Mouse (Mus musculus) midbrain, embryonic 13.5 days (tissue): Measurements from ENCODE around the gene Ip6k2. TPM values are rescaled to one million over a fixed set of nuclear protein-coding genes. Genes with fewer than 3 reads are reported as not detected.

Source experiments
- ATAC-seq: fragments of 200-750 bp; cut with Nextera tagmentation; 2 replicates; pipeline ENCODE4 v1.8.0; 2017; ENCODE audit warnings: mild to moderate bottlenecking, moderate TSS enrichment, moderate library complexity
- H3K27ac ChIP-seq: fragments of 300-500 bp; sonication (generic); 2 replicates; pipeline ENCODE4 v1.5.1; 2015; ENCODE audit warnings: inconsistent platforms, mild to moderate bottlenecking, moderate library complexity
- H3K27me3 ChIP-seq: fragments of 300-500 bp; sonication (generic); 2 replicates; pipeline ENCODE4 v1.6.1; 2015; ENCODE audit warnings: mild to moderate bottlenecking, inconsistent platforms
- H3K36me3 ChIP-seq: fragments of 300-500 bp; sonication (generic); 2 replicates; pipeline ENCODE4 v1.6.1; 2015; ENCODE audit warnings: mild to moderate bottlenecking, inconsistent platforms
- H3K4me1 ChIP-seq: fragments of 300-500 bp; sonication (generic); replicated peaks from 2 replicates; pipeline ENCODE4 v1.6.1; 2015; ENCODE audit warnings: inconsistent platforms
- H3K4me2 ChIP-seq: fragments of 300-500 bp; sonication (generic); replicated peaks from 2 replicates; pipeline ENCODE4 v1.6.1; 2015; ENCODE audit warnings: moderate library complexity, mild to moderate bottlenecking, inconsistent platforms
- H3K4me3 ChIP-seq: fragments of 300-500 bp; sonication (generic); replicated peaks from 2 replicates; pipeline ENCODE4 v1.5.1; 2015; ENCODE audit warnings: mild to moderate bottlenecking, inconsistent platforms
- H3K9ac ChIP-seq: fragments of 300-500 bp; sonication (generic); replicated peaks from 2 replicates; pipeline ENCODE4 v1.6.1; 2015; ENCODE audit warnings: mild to moderate bottlenecking, inconsistent platforms
- H3K9me3 ChIP-seq: fragments of 300-500 bp; sonication (generic); 2 replicates; pipeline ENCODE4 v1.6.1; 2016; ENCODE audit warnings: mild to moderate bottlenecking, inconsistent platforms
- WGBS: fragments of 180-500 bp; shearing (Covaris S2); methylation state at CpG from one replicate; pipeline ENCODE4 v1.1.7; 2015; 5-methylcytosine and 5-hydroxymethylcytosine counted together
- polyA plus RNA-seq: library from polyadenylated mRNA; unstranded; fragments of >200 nt; fragmentation: Nextera tagmentation; extraction: Ambion mirVana; gene quantifications from 2 replicates; pipeline ENCODE4 v1.2.1, GENCODE M21; 2015

The Ip6k2 gene
- polyA plus RNA-seq, 1 experiment from 2014 or later: 217 TPM

DNA sequence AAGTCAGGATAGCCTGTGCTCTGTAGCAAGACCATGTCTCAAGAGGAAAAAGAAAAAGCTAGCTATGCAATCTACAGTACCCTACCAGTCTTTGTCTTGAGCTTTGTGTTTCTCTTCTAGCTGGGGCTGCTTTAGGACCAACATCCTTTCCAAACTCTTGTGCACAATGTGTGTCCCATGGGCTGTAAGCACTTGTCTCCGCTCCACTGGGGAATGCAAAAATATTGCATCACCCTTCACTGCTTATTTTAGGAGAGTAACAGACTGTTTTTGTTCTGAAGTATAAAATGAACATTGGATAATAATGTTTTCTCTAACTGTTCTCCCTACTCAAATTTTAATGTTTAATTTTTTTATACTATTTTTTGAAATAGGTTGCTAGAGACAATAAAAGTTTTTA, 2.9 kb downstream of the Ip6k2 start:
- Histone ChIP-seq H3K4me2 (peak overlapping the region; percentile 91), H3K4me1 (peaks cover 80% of the 10 kb centered on the region), H3K36me3 (no peaks in the 10 kb centered on the region; the same call in 1 of the 2 replicates), H3K27me3 (no peaks in the 10 kb centered on the region), H3K4me3 (peak overlapping the region; percentile 90), H3K27ac (no peak overlapping the region), H3K9ac (peak overlapping the region; percentile 98), H3K9me3 (no peaks in the 10 kb centered on the region)
- ATAC-seq: no peak
- 82% methylated on average over 1 of the region's 1 CpGs for WGBS

DNA sequence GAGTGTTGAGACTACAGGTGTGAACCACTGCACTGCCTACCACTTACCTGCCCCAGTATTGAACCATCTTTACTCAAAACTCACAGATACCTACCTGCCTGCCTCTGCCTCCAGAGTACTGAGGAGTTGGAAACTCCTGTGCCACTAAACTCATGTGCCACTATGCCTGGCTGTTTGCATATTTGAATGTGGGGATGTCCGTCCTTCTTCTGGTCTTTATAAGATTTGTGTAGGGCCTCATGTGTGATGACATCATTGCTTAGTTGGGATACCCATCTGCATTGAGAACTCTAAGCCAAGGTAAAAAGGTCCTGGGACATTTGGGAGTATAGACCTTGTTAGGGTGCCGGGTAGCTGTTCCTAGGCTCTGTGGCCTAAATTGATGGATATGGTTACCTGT, 3.5 kb downstream of the Ip6k2 start:
- Histone ChIP-seq H3K27ac (no peak overlapping the region), H3K4me3 (peak overlapping the region; percentile 16), H3K4me1 (peaks cover 82% of the 10 kb centered on the region), H3K9ac (no peak overlapping the region), H3K4me2 (peak overlapping the region; percentile 91), H3K36me3 (no peaks in the 10 kb centered on the region; the same call in 1 of the 2 replicates), H3K27me3 (no peaks in the 10 kb centered on the region), H3K9me3 (no peaks in the 10 kb centered on the region)
- ATAC-seq: no peak
- 91% methylated on average over 2 of the region's 2 CpGs for WGBS

DNA sequence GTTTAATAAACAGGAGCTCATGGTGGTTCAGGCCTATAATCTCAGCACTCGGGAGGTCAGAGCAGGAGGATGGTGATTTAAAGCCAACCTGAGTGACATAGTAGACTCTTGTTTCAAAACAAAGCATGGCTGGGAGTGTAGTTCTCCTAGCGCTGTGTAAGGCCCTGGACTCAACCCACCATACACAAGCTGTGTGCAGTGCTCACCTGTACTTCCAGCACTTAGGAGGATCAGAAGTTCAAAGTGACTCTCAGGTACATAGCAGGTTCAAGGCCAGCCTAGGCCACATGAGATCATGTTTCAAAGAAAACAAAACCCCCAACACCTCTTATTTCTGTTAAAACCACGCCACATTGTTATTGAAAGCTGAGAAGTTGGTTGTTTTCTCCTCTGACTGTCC, 5.1 kb downstream of the Ip6k2 start:
- no peak overlapping the region for H3K4me3 ChIP-seq
- no peaks in the 10 kb centered on the region for H3K9me3 ChIP-seq
- peaks cover 87% of the 10 kb centered on the region for H3K4me1 ChIP-seq
- ATAC-seq: no peak
- no peaks in the 10 kb centered on the region for H3K27me3 ChIP-seq
- H3K9ac ChIP-seq: no peak overlapping the region
- no peaks in the 10 kb centered on the region; the same call in 1 of the 2 replicates for H3K36me3 ChIP-seq
- WGBS: 81% methylated on average over 3 of the region's 3 CpGs
- no peak overlapping the region for H3K27ac ChIP-seq
- H3K4me2 ChIP-seq: peak overlapping the region; percentile 91

DNA sequence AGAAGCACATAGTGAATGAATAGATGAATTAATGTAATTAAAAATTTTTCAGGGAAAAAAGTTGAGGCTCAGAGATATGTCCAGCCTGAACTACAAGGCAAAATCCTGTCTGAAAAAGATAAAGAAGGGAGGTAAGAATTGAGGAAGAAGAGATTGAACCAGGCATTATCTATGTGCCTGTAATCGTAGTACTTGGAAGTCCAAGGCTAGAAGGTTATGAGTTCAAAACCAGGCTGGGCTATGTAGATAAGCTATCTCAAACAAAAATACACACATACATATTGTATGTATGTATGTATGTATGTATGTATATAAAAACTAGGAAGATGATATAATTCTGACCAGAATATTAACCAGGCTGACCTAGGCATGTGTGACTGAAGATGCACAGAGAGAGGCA, 8.7 kb downstream of the Ip6k2 start:
- Histone ChIP-seq H3K4me2 (no peak overlapping the region), H3K4me3 (no peak overlapping the region), H3K4me1 (peaks cover 98% of the 10 kb centered on the region), H3K9me3 (no peaks in the 10 kb centered on the region), H3K27me3 (no peaks in the 10 kb centered on the region), H3K27ac (no peak overlapping the region), H3K36me3 (peaks cover 15% of the 10 kb centered on the region), H3K9ac (no peak overlapping the region)
- ATAC-seq: no peak
- 90% methylated on average over 1 of the region's 1 CpGs for WGBS

DNA sequence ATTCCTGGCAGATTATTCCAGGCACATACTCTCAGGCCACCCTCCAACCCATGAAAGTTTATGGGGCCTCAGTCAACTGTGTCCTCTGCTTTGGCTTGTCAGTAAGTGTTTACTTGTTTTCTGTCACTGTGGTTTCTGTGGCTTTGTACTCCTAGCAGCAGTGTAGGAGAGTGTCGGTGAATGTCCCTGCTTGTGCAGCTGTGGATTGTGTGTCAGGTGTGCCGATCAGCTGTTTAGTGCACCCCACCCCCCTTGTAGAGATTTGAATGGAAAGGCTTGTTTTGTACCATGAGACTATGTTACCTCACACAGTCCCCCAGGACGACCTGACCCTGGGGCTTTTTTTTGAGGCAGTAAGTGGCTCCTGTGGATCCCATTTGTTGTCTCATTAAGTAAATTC, 9.1 kb downstream of the Ip6k2 start:
- Histone ChIP-seq H3K36me3 (peaks cover 19% of the 10 kb centered on the region), H3K27ac (no peak overlapping the region), H3K9me3 (no peaks in the 10 kb centered on the region), H3K27me3 (no peaks in the 10 kb centered on the region), H3K9ac (no peak overlapping the region), H3K4me3 (no peak overlapping the region), H3K4me2 (no peak overlapping the region), H3K4me1 (peaks cover 97% of the 10 kb centered on the region)
- 52% methylated on average over 3 of the region's 3 CpGs for WGBS
- no peak for ATAC-seq

DNA sequence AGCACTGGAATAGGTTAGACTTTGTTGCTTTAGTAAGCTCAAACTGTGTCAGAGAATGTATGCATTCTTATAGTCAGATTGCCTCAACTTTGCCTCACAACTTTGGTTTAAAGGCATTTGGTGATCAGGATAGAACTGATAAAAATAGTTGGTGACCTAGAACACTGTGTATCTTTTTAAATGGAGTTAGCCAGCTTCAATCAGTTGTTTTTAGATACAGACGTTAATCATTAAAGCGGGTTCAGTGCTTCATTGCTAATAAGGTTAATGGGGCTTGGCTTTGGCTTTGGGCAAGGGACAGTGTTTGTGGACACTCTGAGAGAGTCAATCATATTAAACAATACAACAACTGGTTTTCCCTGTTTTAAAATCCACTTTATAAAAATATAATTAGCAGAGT, 11.7 kb downstream of the Ip6k2 start:
- Histone ChIP-seq H3K9ac (no peak overlapping the region), H3K27ac (no peak overlapping the region), H3K4me2 (no peak overlapping the region), H3K36me3 (peaks cover 43% of the 10 kb centered on the region), H3K27me3 (no peaks in the 10 kb centered on the region), H3K4me3 (no peak overlapping the region), H3K9me3 (no peaks in the 10 kb centered on the region), H3K4me1 (peaks cover 73% of the 10 kb centered on the region)
- ATAC-seq: no peak
- 76% methylated on average over 2 of the region's 2 CpGs for WGBS

DNA sequence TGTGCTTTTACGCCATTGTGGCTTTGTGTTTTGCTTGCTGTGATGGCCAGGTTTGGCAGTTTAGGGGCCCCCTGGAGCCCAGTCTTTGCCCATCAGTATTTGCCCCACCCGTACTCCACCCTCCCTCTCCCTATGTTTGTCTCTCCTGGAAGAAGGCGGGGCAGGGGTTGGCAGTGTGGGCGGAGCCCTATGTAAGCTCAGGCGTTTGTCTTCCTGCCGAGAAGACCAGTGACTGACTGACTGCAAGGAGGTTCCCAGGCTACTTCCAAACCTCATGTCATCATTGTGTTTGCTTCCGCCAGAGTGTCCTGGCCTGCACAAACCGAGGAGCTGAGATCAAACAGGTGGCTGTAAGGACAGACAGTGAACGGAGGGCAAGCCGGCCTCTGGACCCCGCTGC, 12.2 kb downstream of the Ip6k2 start:
- no peak overlapping the region for H3K27ac ChIP-seq
- no peak for ATAC-seq

DNA sequence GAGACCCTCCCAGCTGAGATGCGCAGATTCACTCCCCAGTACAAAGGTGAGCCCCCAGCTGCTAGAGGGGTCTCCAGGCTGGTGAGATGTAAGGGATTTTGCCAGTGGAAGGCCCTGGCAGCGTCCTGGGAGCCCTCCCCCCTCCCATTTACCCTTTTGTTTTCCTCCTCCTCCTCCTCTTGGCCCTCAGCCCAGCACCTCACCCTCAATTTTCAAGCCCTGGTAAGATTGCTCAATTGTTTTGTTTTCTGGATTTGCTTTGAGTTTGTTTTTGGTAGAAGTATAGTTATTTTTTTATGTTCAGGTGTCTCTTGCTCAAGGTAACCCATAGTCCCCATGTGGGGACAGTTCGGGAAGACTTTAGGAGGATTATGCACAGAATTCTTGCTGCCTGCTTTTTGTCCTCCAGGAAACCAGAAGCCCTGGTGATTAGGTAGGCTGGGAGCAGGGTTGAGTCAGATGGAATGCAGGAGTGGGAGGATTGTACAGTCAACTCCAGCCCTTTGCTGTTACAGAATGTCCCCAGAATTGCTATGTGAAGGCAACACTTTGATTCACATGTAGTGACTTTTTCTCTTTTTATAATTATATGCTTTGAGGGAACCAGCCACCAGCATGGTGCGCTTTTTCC, 12.9 kb downstream of the Ip6k2 start:
- 64% methylated on average over 4 of the region's 4 CpGs for WGBS
- ATAC-seq: 0 out of 2 replicates have a peak, but pooled peaks have one; percentile 41
- H3K4me3 ChIP-seq: no peak overlapping the region
- peak overlapping the region; percentile 36 for H3K9ac ChIP-seq
- peak overlapping the region; percentile 31; the same call in 1 of the 2 replicates for H3K4me2 ChIP-seq
- no peaks in the 10 kb centered on the region for H3K27me3 ChIP-seq
- H3K9me3 ChIP-seq: no peaks in the 10 kb centered on the region
- H3K4me1 ChIP-seq: peaks cover 61% of the 10 kb centered on the region
- H3K36me3 ChIP-seq: peaks cover 51% of the 10 kb centered on the region
- H3K27ac ChIP-seq: no peak overlapping the region

More for the DNA sequence above, 12.2 kb downstream of the Ip6k2 start:
- Histone ChIP-seq H3K9ac (peak overlapping the region; percentile 36), H3K4me3 (no peak overlapping the region), H3K9me3 (no peaks in the 10 kb centered on the region), H3K4me1 (peaks cover 69% of the 10 kb centered on the region), H3K36me3 (peaks cover 45% of the 10 kb centered on the region), H3K27me3 (no peaks in the 10 kb centered on the region), H3K4me2 (peak overlapping the region; percentile 31; the same call in 1 of the 2 replicates)
- 36% methylated on average over 11 of the region's 11 CpGs for WGBS

DNA sequence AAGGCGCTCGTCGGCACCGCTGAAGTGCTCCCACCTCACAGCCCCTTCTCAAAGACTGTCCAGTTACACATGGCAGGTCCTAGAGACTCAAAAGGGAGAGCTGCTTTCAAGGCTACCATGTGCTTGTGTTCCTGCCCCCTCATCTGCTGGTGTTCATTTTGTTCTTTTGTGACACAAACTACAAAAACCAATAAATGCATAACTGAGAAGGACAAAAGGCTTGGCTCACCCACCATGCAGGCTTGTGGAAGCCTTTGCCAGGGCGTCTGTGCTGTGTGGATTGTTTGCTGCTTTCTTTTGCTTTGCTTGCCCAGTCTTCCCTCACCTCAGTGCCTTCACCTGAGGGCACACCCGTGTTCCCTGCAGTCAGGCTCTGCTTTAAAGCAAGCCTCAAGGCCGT, 13.9 kb downstream of the Ip6k2 start:
- WGBS: 80% methylated on average over 7 of the region's 7 CpGs
- no peak overlapping the region for H3K4me2 ChIP-seq

DNA sequence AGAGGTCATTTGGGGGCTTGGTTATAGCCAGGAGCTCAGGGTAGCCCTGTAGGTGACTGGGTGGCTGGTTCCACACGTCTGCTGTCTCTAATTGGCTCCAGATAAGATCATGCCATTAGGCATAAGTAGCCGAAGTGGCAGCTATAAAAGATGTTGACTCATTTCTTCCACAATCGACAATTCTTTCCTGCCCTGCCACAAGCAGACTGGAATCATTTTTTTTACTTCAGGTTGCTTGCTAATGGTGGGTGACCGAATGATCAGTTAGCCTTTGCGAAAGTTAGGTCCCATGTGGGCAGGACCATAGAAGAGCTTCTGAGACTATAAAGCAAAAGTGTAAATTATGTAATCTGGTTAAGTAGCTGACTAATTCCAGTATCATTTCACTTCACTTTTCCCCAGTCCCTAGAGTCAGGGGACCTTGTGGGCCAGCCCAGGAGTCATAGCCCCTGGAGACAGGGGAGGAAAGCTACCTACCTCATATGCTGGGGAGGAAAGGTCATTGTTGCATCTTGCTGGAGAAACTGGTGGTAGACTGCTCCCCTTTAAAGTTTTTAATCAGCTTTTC, 15.0 kb downstream of the Ip6k2 start:
- Histone ChIP-seq H3K9me3 (no peaks in the 10 kb centered on the region), H3K36me3 (peaks cover 70% of the 10 kb centered on the region), H3K27ac (no peak overlapping the region), H3K27me3 (no peaks in the 10 kb centered on the region), H3K4me2 (no peak overlapping the region), H3K9ac (no peak overlapping the region), H3K4me3 (no peak overlapping the region), H3K4me1 (peaks cover 40% of the 10 kb centered on the region)
- 87% methylated on average over 5 of the region's 5 CpGs for WGBS
- no peak for ATAC-seq

More for the DNA sequence above, 13.9 kb downstream of the Ip6k2 start:
- Histone ChIP-seq H3K4me3 (no peak overlapping the region), H3K9me3 (no peaks in the 10 kb centered on the region), H3K36me3 (peaks cover 61% of the 10 kb centered on the region), H3K27me3 (no peaks in the 10 kb centered on the region), H3K9ac (no peak overlapping the region), H3K4me1 (peaks cover 51% of the 10 kb centered on the region), H3K27ac (no peak overlapping the region)
- ATAC-seq: no peak

DNA sequence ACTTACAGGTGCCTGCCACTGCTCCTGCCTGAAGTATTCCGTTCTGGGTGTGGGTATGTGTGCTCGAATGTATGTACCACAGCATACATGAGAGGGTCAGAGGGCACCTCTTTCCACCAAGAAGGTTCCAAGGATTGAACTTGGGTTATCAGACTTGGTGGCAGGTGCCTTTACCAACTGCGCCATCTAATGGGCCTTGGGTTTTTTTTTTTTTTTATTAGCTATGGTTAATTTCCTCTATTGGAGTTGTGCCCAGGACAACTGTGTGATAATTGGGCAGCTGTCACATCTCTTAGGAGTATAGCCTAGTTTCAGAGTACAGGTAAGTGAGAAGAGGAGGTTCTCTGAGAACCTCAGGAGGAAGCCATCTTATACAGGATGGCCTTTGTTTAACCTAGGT, 16.0 kb downstream of the Ip6k2 start:
- no peak for ATAC-seq
- Histone ChIP-seq H3K9ac (no peak overlapping the region), H3K4me2 (no peak overlapping the region), H3K27me3 (no peaks in the 10 kb centered on the region), H3K27ac (no peak overlapping the region), H3K36me3 (peaks cover 79% of the 10 kb centered on the region), H3K9me3 (no peaks in the 10 kb centered on the region), H3K4me1 (peaks cover 30% of the 10 kb centered on the region), H3K4me3 (no peak overlapping the region)
- 96% methylated on average over 3 of the region's 3 CpGs for WGBS

DNA sequence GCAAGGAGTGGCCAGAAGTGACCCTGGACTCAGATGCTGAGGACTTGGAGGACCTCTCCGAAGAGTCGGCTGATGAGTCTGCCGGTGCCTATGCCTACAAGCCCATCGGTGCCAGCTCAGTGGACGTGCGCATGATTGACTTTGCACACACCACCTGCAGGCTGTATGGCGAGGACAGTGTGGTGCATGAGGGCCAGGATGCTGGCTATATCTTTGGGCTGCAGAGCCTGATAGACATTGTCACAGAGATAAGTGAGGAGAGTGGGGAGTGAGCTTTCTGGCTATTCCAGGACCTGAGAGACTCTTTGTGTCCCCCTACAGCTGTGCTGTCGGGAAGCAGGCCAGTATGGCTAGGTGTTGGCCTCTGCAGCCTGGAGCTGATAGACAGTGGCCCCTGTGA, 22.2 kb downstream of the Ip6k2 start:
- H3K4me1 ChIP-seq: peaks cover 15% of the 10 kb centered on the region
- H3K27me3 ChIP-seq: no peaks in the 10 kb centered on the region
- no peak overlapping the region for H3K9ac ChIP-seq
- H3K36me3 ChIP-seq: peaks cover 63% of the 10 kb centered on the region
- H3K27ac ChIP-seq: no peak overlapping the region
- no peak overlapping the region for H3K4me3 ChIP-seq
- H3K4me2 ChIP-seq: no peak overlapping the region
- H3K9me3 ChIP-seq: no peaks in the 10 kb centered on the region
- no peak for ATAC-seq
- 90% methylated on average over 8 of the region's 8 CpGs for WGBS

DNA sequence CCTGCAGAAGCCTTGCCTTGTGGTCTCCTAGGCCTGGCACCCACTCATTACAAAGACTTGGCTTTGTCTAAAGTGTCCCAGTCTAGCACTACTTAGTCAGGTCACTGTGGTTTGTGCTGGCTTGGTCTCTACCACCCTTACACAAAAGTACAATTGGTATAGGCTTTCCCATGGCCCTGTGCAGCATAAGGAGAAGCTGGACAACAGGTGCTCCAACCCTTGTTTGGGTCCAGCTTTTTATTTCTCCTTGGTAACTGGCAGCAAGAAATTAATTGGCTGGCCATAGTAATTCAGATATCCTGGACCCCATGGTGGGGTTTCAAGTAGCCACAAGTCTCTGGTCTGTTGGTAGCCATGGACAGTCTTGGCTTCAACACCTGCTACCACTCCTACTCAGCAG, 22.8 kb downstream of the Ip6k2 start:
- H3K4me2 ChIP-seq: no peak overlapping the region
- H3K9ac ChIP-seq: no peak overlapping the region
- H3K27ac ChIP-seq: no peak overlapping the region
- no peak for ATAC-seq
- H3K36me3 ChIP-seq: peaks cover 64% of the 10 kb centered on the region
- peaks cover 15% of the 10 kb centered on the region for H3K4me1 ChIP-seq
- no peaks in the 10 kb centered on the region for H3K27me3 ChIP-seq
- H3K4me3 ChIP-seq: no peak overlapping the region
- no peaks in the 10 kb centered on the region for H3K9me3 ChIP-seq
